Mouse (Mus musculus): ENCODE data around the gene Dnajb1.

DNA sequence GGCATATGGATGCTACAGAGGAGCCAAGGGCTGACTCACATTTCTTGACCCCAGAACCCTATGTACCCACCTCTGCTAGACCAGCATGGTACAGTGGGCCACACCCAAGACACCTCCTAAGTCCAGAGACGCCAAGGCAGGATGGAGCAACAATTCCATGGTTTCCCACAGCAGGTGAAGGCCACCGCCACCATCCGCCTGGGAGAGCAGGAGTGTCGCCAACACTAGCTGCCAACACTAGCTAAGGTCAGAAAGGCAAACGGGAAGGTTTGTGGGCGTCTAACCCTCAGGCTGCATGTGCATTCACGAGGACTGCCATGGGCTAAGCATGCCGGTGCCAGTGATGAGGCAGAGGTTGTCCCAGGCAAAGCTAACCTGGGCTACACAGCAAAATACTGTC, 25.8 kb upstream of the Dnajb1 start:
- TF ChIP-seq CTCF (IDR thresholded peaks at IDR 0.05; ENCODE audit: low read depth, low read length) (no peak), EP300 (IDR thresholded peaks at IDR 0.05; ENCODE audit: insufficient read depth, low read depth, low read length) (no peak)
